In genomic region chr6:48510426-48510825, GRCm38 (mm10) we compare ENCODE assay signal across 25 mouse cellular contexts. TPM values are rescaled to one million over a fixed set of nuclear protein-coding genes. Genes with fewer than 3 reads are reported as not detected.
DNase-seq lines count a peak whose midpoint lies in the region.
"Had no signal": no experiment of that assay in that cellular context is flagged by ENCODE, and none has a peak within 500 bp of the region (broad histone marks: within the 10 kb centered on the region; RNA-seq: fewer than 3 reads in every experiment).

No protein-coding gene starts in this region.

- no peak overlapping the region for H3K27ac ChIP-seq in hindbrain, embryonic 10.5 days
- H3K27ac ChIP-seq: forebrain, embryonic 13.5 days; heart, embryonic 10.5 days; hindbrain, embryonic 15.5 days; kidney, embryonic 15.5 days; liver, embryonic 13.5 days; midbrain, embryonic 15.5 days had no signal

- H3K4me1 ChIP-seq in hindbrain, embryonic 10.5 days (replicated peaks): no peaks in the 10 kb centered on the region
- H3K4me1 ChIP-seq: forebrain, embryonic 13.5 days; heart, embryonic 10.5 days; liver, embryonic 13.5 days had no signal

- 90% methylated on average over 4 of the region's 4 CpGs for WGBS in hindbrain, embryonic 10.5 days

- DNase-seq in 3134 (ENCODE audit: extremely low read depth, insufficient read length, low spot score) (peak; percentile 78), 416B (ENCODE audit: low read depth) (peak; percentile 64)
- peak; percentile 46 for DNase-seq in T-cell, adult 2 months (ENCODE audit: low spot score)
- DNase-seq in induced T-regulatory cell, adult 2 months (ENCODE audit: low read depth): peak; percentile 44
- DNase-seq in hindbrain, embryonic 10.5 days (ENCODE audit: low spot score): no peak
- DNase-seq in gastrocnemius, adult 8-10 months (ENCODE audit: low spot score in 2 of 2): no peak
- no peak for DNase-seq in thymus, postnatal 14 days
- no peak for DNase-seq in urinary bladder, adult 2 months (ENCODE audit: low spot score)
- DNase-seq: cerebellum, adult 18-20 months; cerebellum, postnatal 36 days; heart, postnatal 4 days; kidney, postnatal 36 days; liver, embryonic 13.5 days; lung, adult 2 months; spleen, adult 18-20 months had no signal

- H3K36me3 ChIP-seq in hindbrain, embryonic 10.5 days: peaks cover 53% of the 10 kb centered on the region

- H3K27me3 ChIP-seq in hindbrain, embryonic 10.5 days (ENCODE audit: insufficient read depth, poor library complexity, severe bottlenecking): no peaks in the 10 kb centered on the region
- H3K27me3 ChIP-seq: forebrain, embryonic 13.5 days; hindbrain, embryonic 15.5 days; kidney, embryonic 15.5 days; liver, embryonic 13.5 days; midbrain, embryonic 15.5 days had no signal

- no peaks in the 10 kb centered on the region for H3K9me3 ChIP-seq in hindbrain, embryonic 10.5 days
- H3K9me3 ChIP-seq: forebrain, embryonic 13.5 days; heart, embryonic 10.5 days; hindbrain, embryonic 15.5 days; kidney, embryonic 15.5 days; liver, embryonic 13.5 days; megakaryocyte, embryonic 14.5 days; midbrain, embryonic 15.5 days had no signal

- no peak overlapping the region for H3K4me3 ChIP-seq in hindbrain, embryonic 10.5 days
- H3K4me3 ChIP-seq: erythroblast, embryonic 14.5 days; forebrain, embryonic 13.5 days; heart, embryonic 10.5 days; hindbrain, embryonic 15.5 days; kidney, embryonic 15.5 days; liver, embryonic 13.5 days; midbrain, embryonic 15.5 days had no signal

RNA-seq across cellular contexts. Expression of gene Atp6v0e2, which starts 27.0 kb away (rescaled TPM):
- polyA plus RNA-seq in hindbrain, embryonic 10.5 days (2016; fragmentation: Nextera tagmentation; extraction: Ambion mirVana): 45.7 and 62.2 TPM in 2 replicates
- 10 to 100 TPM; 41.6 to 49.2 (median 43.6) TPM for total RNA-seq in gastrocnemius, adult 8-10 months (2022)
- polyA plus RNA-seq in urinary bladder, adult 2 months (2012; rRNA removed): 50.0 and 56.9 TPM in 2 replicates
- total RNA-seq: granulocyte monocyte progenitor cell, adult 5-6 weeks; MEL; neutrophil, adult 5-6 weeks had no signal
- polyA plus RNA-seq: erythroblast, embryonic 14.5 days had no signal

RNA-seq across cellular contexts. Expression of gene Lrrc61, which starts 44.2 kb away (rescaled TPM):
- polyA plus RNA-seq in hindbrain, embryonic 10.5 days (2016; fragmentation: Nextera tagmentation; extraction: Ambion mirVana): 16.9 and 25.2 TPM in 2 replicates
- total RNA-seq in gastrocnemius, adult 8-10 months (2022): 10 to 100 TPM; 20.8 to 25.0 (median 22.9) TPM
- polyA plus RNA-seq in urinary bladder, adult 2 months (2012; rRNA removed): 12.3 and 13.4 TPM in 2 replicates
- total RNA-seq: MEL had no signal

Comparison
In these comparisons a context has a peak if more than half of its experiments do, and no peak if none do; other contexts are left out.
1. DNase-seq: peak in 3134 (single experiment), 416B (single experiment), T-cell, adult 2 months (single experiment) and induced T-regulatory cell, adult 2 months (single experiment); none in hindbrain, embryonic 10.5 days (single experiment), gastrocnemius, adult 8-10 months (0 of 2), thymus, postnatal 14 days (single experiment) and urinary bladder, adult 2 months (single experiment).